ENCODE assay signal across 7 mouse cellular contexts in the genomic region with DNA sequence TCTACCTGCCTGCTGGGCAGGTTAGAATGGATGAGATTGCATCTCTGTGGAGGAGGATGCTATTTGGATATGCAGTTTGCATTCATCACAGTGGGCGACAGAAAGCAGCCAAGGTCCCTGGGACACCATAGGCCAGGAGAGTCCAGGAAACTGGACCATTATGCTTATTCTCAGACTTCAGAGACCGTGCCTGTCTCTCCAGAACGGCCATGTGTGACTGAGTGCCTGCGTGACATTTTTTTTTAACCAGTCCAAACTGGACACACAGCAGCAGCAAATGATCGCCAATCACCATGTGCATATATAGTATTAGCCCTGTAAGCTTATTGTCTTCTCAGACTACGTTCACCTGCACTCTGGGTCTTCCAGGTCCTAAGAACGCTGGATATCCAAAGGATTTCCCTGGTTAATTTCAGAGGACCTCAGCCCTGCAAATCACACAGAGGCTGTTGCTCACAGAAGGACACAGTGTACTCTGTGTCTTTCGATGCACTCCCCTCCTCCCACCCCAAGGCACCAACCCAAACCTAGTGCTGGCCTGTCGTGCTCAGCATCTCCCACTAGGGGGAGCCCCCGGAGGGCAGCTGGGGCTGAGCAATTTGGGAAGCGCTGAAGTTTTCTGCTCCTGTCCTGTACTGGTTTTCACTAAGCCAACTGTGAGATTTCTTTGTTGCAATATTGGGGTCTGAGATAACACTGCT.
DNase-seq lines count a peak whose midpoint lies in the region; ATAC-seq lines count a peak whose summit lies in the region.

No protein-coding gene starts in this region.

- intact Hi-C loops in left cerebral cortex, postnatal 25 days (cut with DNase I): loop anchor here (1.0 to 2.0 kb wide), 2 partner anchors 106 to 476 kb away; no protein-coding TSS in a partner anchor

- H3K9ac ChIP-seq in intestine, embryonic 16.5 days (ENCODE audit: low read depth, low read length): no peak overlapping the region
- H3K9ac ChIP-seq in midbrain, embryonic 14.5 days (replicated peaks; ENCODE audit: low read length): no peak overlapping the region; the same call in 1 of the 2 replicates

- peak; percentile 81 for ATAC-seq in intestine, embryonic 16.5 days
- peak; percentile 88 for ATAC-seq in midbrain, embryonic 14.5 days (ENCODE audit: low FRiP score, low TSS enrichment)

- no peak overlapping the region for H3K4me2 ChIP-seq in intestine, embryonic 16.5 days (ENCODE audit: low read depth, low read length)
- H3K4me2 ChIP-seq in midbrain, embryonic 14.5 days (ENCODE audit: low read length): peak overlapping the region; percentile 42

- H3K36me3 ChIP-seq in intestine, embryonic 16.5 days (ENCODE audit: control insufficient read depth, insufficient read depth, low read length): no peaks in the 10 kb centered on the region
- no peaks in the 10 kb centered on the region for H3K36me3 ChIP-seq in midbrain, embryonic 14.5 days (ENCODE audit: control insufficient read depth, insufficient read depth, low read length)

- H3K27ac ChIP-seq in intestine, embryonic 16.5 days (ENCODE audit: low read length): no peak overlapping the region
- H3K27ac ChIP-seq in midbrain, embryonic 14.5 days (replicated peaks; ENCODE audit: low read depth, low read length): peak overlapping the region; percentile 79

- no peaks in the 10 kb centered on the region for H3K9me3 ChIP-seq in intestine, embryonic 16.5 days (ENCODE audit: control insufficient read depth, low read length)
- no peaks in the 10 kb centered on the region for H3K9me3 ChIP-seq in midbrain, embryonic 14.5 days (ENCODE audit: control insufficient read depth, low read length)

- 42% methylated on average over 11 of the region's 11 CpGs for WGBS in intestine, embryonic 16.5 days
- WGBS in midbrain, embryonic 14.5 days: 32% methylated on average over 11 of the region's 11 CpGs

- no peaks in the 10 kb centered on the region for H3K4me1 ChIP-seq in intestine, embryonic 16.5 days (ENCODE audit: control insufficient read depth, insufficient read depth, low read length)
- peaks cover 22% of the 10 kb centered on the region for H3K4me1 ChIP-seq in midbrain, embryonic 14.5 days (ENCODE audit: control insufficient read depth, insufficient read depth, low read length)

- no peak overlapping the region for H3K4me3 ChIP-seq in intestine, embryonic 16.5 days (ENCODE audit: low read length)
- H3K4me3 ChIP-seq in midbrain, embryonic 14.5 days (replicated peaks; ENCODE audit: low read depth, low read length): no peak overlapping the region

- H3K27me3 ChIP-seq in intestine, embryonic 16.5 days (replicated peaks; ENCODE audit: control insufficient read depth, insufficient read depth, low read length): no peaks in the 10 kb centered on the region
- no peaks in the 10 kb centered on the region for H3K27me3 ChIP-seq in midbrain, embryonic 14.5 days (ENCODE audit: control insufficient read depth, insufficient read depth, low read length)

- DNase-seq in adrenal gland, adult 2 months: peak; percentile 87
- peak; percentile 69 for DNase-seq in embryo, embryonic 10 days (ENCODE audit: low spot score)
- peak; percentile 89 to 91 for DNase-seq in gastrocnemius, postnatal 4 days (ENCODE audit: low spot score in 2 of 2)
- DNase-seq in left cerebral cortex, postnatal 25 days (ENCODE audit: low spot score in 2 of 2): peak; percentile 85 to 91
- DNase-seq in midbrain, embryonic 14.5 days: peak; percentile 91
- DNase-seq in spleen, postnatal 14 days (ENCODE audit: low spot score in 2 of 2): peak; percentile 31 to 47

Comparison
In these comparisons a context has a peak if more than half of its experiments do, and no peak if none do; other contexts are left out.
1. DNase-seq: peak in every context shown above with its lines; median percentile 91 in midbrain, embryonic 14.5 days; 90 in gastrocnemius, postnatal 4 days; 88 in left cerebral cortex, postnatal 25 days; 87 in adrenal gland, adult 2 months; 69 in embryo, embryonic 10 days; 39 in spleen, postnatal 14 days.